Mouse (Mus musculus): ENCODE measurements around the gene Gnaq.

- TF ChIP-seq CTCF (conservative IDR thresholded peaks at IDR 0.05 in 1 of 2, IDR thresholded peaks at IDR 0.05 in 1 of 2; ENCODE audit: low read depth in 2 of 2, low read length in 2 of 2) (no peak), NELFE (IDR thresholded peaks at IDR 0.05; ENCODE audit: low read depth, low read length) (no peak), ELF1 (IDR thresholded peaks at IDR 0.05; ENCODE audit: low read depth, low read length) (no peak), ETS1 (conservative IDR thresholded peaks at IDR 0.05; ENCODE audit: low read depth, low read length) (no peak), ZC3H11A (IDR thresholded peaks at IDR 0.05; ENCODE audit: low read depth, low read length) (no peak), POLR2A (IDR thresholded peaks at IDR 0.05; ENCODE audit: low read depth, low read length) (no peak), KAT2A (IDR thresholded peaks at IDR 0.05; ENCODE audit: insufficient replicate concordance, low read length) (no peak), USF1 (IDR thresholded peaks at IDR 0.05; ENCODE audit: low read depth, low read length) (no peak), EP300 (IDR thresholded peaks at IDR 0.05; ENCODE audit: low read length) (no peak)
Observed at GRCm38 (mm10) chr19:16337866-16338530, 205.4 kb downstream of the Gnaq start.

Measured in CH12.LX (cell line).